Mouse (Mus musculus): ENCODE measurements around the gene Stat3. TPM values are rescaled to one million over a fixed set of nuclear protein-coding genes. Genes with fewer than 3 reads are reported as not detected.

Gene Stat3
- total and polyA plus RNA-seq, 3 experiments: 25.7 to 249 (median 64.7) TPM

- 0 out of 2 replicates have a peak overlapping the region, but pooled peaks have one; percentile 5 for H3K27ac ChIP-seq (ENCODE audit: control insufficient read depth, low read depth, low read length)
- H3K9me3 ChIP-seq (replicated peaks; ENCODE audit: insufficient read depth, low read length): no peaks in the 10 kb centered on the region
- H3K36me3 ChIP-seq (ENCODE audit: control insufficient read depth in 1 of 2, insufficient read depth in 2 of 2, low read length in 2 of 2): peaks cover 4 to 8% of the 10 kb centered on the region in 2 experiments; a peak in 3 of 4 replicates
- peaks cover 0 to under 1% of the 10 kb centered on the region in 2 experiments; a peak in 2 of 4 replicates for H3K27me3 ChIP-seq (ENCODE audit: control insufficient read depth in 1 of 2, insufficient read depth in 2 of 2, low read length in 2 of 2)
- TF ChIP-seq SIN3A (IDR thresholded peaks at IDR 0.05; ENCODE audit: low read length) (0 out of 2 replicates have a peak, but pooled peaks have one; percentile 4), ETS1 (IDR thresholded peaks at IDR 0.05; ENCODE audit: low read depth, low read length) (no peak)
- peaks cover 3 to 25% of the 10 kb centered on the region in 2 experiments for H3K4me1 ChIP-seq (ENCODE audit: control insufficient read depth in 1 of 2, insufficient read depth in 2 of 2, low read length in 2 of 2)
- peak overlapping the region; percentile 24 to 83; a peak in 3 of 4 replicates for H3K4me3 ChIP-seq (ENCODE audit: control insufficient read depth in 1 of 2, insufficient read depth in 1 of 2, low read depth in 2 of 2, low read length in 2 of 2)
- H3K79me2 ChIP-seq (ENCODE audit: control insufficient read depth, insufficient read depth, low read length, poor library complexity): peaks cover 15% of the 10 kb centered on the region
- no peak for DNase-seq (ENCODE audit: low read depth, low spot score)
- H3K9ac ChIP-seq (ENCODE audit: control insufficient read depth, low read depth, low read length, poor library complexity, severe bottlenecking): peak overlapping the region; percentile 5
Observed at GRCm38 (mm10) chr11:100859579-100860075, 79.7 kb downstream of the Stat3 start.

GRCm38 (mm10) chr11:100858935-100859578 lies 80.3 kb downstream of the Stat3 start, which contains the start of gene Stat5a:
TSS of gene Stat5a (plus strand) at chr11:100859351.
- Histone ChIP-seq H3K36me3 (ENCODE audit: control insufficient read depth in 1 of 2, insufficient read depth in 2 of 2, low read length in 2 of 2) (peaks cover 4 to 8% of the 10 kb centered on the region in 2 experiments; a peak in 3 of 4 replicates), H3K4me3 (ENCODE audit: control insufficient read depth in 1 of 2, insufficient read depth in 1 of 2, low read depth in 2 of 2, low read length in 2 of 2) (peak within 1 kb of the TSS; percentile 69 to 83), H3K79me2 (ENCODE audit: control insufficient read depth, insufficient read depth, low read length, poor library complexity) (peaks cover 15% of the 10 kb centered on the region), H3K9me3 (replicated peaks; ENCODE audit: insufficient read depth, low read length) (no peaks in the 10 kb centered on the region), H3K27me3 (ENCODE audit: control insufficient read depth in 1 of 2, insufficient read depth in 2 of 2, low read length in 2 of 2) (peaks cover 0 to 3% of the 10 kb centered on the region in 2 experiments; a peak in 2 of 4 replicates), H3K27ac (ENCODE audit: control insufficient read depth, low read depth, low read length) (peak within 1 kb of the TSS; percentile 73; the same call in 1 of the 2 replicates), H3K4me1 (ENCODE audit: control insufficient read depth in 1 of 2, insufficient read depth in 2 of 2, low read length in 2 of 2) (peaks cover 3 to 25% of the 10 kb centered on the region in 2 experiments), H3K9ac (ENCODE audit: control insufficient read depth, low read depth, low read length, poor library complexity, severe bottlenecking) (peak within 1 kb of the TSS; percentile 76)
- DNase-seq (ENCODE audit: low read depth, low spot score): no peak
- no peak for TF ChIP-seq CTCF (IDR thresholded peaks at IDR 0.05 in 2 of 3, conservative IDR thresholded peaks at IDR 0.05 in 1 of 3; ENCODE audit: control insufficient read depth in 1 of 3, insufficient read depth in 1 of 3, low read depth in 2 of 3, low read length in 3 of 3, poor library complexity in 1 of 3, severe bottlenecking in 1 of 3)
- peak; percentile 65 for TF ChIP-seq ZNF384 (IDR thresholded peaks at IDR 0.05; ENCODE audit: low read depth, low read length)

GRCm38 (mm10) chr11:100857960-100858359 lies 81.4 kb downstream of the Stat3 start:
- TF ChIP-seq BHLHE40 (IDR thresholded peaks at IDR 0.05; ENCODE audit: borderline replicate concordance, low read depth, low read length) (no peak), MEF2A (IDR thresholded peaks at IDR 0.05; ENCODE audit: extremely low read depth, insufficient replicate concordance, low read depth, low read length, poor library complexity, severe bottlenecking) (no peak), ZMIZ1 (IDR thresholded peaks at IDR 0.05; ENCODE audit: low read depth, low read length) (no peak), KAT2A (conservative IDR thresholded peaks at IDR 0.05; ENCODE audit: low read depth, low read length) (no peak), POLR2A (IDR thresholded peaks at IDR 0.05; ENCODE audit: control insufficient read depth in 1 of 2, insufficient read depth in 1 of 2, low read depth in 1 of 2, low read length in 2 of 2, poor library complexity in 1 of 2) (no peak), ZNF384 (IDR thresholded peaks at IDR 0.05; ENCODE audit: low read depth, low read length) (no peak), MYB (IDR thresholded peaks at IDR 0.05; ENCODE audit: low read depth, low read length) (no peak), RCOR1 (IDR thresholded peaks at IDR 0.05; ENCODE audit: low read depth, low read length) (no peak), USF2 (IDR thresholded peaks at IDR 0.05; ENCODE audit: borderline replicate concordance in 1 of 2, insufficient read depth in 1 of 2, low read depth in 1 of 2, low read length in 2 of 2) (no peak)
- Histone ChIP-seq H3K27me3 (ENCODE audit: control insufficient read depth in 1 of 2, insufficient read depth in 2 of 2, low read length in 2 of 2) (peaks cover 3 to 7% of the 10 kb centered on the region in 2 experiments), H3K27ac (ENCODE audit: control insufficient read depth, low read depth, low read length) (no peak overlapping the region), H3K79me2 (ENCODE audit: control insufficient read depth, insufficient read depth, low read length, poor library complexity) (peaks cover 15% of the 10 kb centered on the region), H3K36me3 (ENCODE audit: control insufficient read depth in 1 of 2, insufficient read depth in 2 of 2, low read length in 2 of 2) (peaks cover 0 to 8% of the 10 kb centered on the region in 2 experiments; a peak in 3 of 4 replicates), H3K9me3 (replicated peaks; ENCODE audit: insufficient read depth, low read length) (no peaks in the 10 kb centered on the region), H3K4me3 (ENCODE audit: control insufficient read depth in 1 of 2, insufficient read depth in 1 of 2, low read depth in 2 of 2, low read length in 2 of 2) (no peak overlapping the region), H3K4me1 (ENCODE audit: control insufficient read depth in 1 of 2, insufficient read depth in 2 of 2, low read length in 2 of 2) (peaks cover 3 to 25% of the 10 kb centered on the region in 2 experiments), H3K9ac (ENCODE audit: control insufficient read depth, low read depth, low read length, poor library complexity, severe bottlenecking) (no peak overlapping the region)
- DNase-seq (ENCODE audit: low read depth, low spot score): no peak

Measured in MEL (cell line).